Mouse (Mus musculus): ENCODE results near the gene Tbc1d10a.

DNA sequence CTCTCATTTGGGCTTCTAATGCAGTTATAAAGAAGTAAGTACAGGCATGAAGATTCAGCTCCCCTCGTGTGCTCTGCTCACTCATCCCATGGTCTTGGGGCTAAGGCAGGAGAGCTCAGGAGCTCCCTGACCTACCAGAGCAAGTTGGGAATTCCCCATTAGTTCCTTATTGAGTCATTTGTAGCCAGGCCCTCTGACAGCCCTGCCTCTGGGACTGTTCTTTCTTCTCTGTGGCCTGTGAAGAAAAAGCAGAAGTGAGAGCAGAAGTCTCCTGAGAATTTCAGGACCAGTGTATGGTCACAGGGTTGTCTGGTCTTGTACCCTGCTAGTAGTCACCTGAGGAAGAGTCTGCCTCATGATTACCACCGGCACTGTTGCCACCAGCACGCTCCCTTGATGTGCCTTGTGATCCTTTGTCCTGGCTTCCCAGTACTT, 9.0 kb downstream of the Tbc1d10a start:
- TF ChIP-seq GATA1 (IDR thresholded peaks at IDR 0.05; ENCODE audit: low read length) (no peak), TAL1 (IDR thresholded peaks at IDR 0.05; ENCODE audit: low read length) (no peak)

All from erythroblast, embryonic 14.5 days (primary cell).